Mouse (Mus musculus): ENCODE measurements around the gene 4933411K16Rik.

The 4933411K16Rik gene

DNA sequence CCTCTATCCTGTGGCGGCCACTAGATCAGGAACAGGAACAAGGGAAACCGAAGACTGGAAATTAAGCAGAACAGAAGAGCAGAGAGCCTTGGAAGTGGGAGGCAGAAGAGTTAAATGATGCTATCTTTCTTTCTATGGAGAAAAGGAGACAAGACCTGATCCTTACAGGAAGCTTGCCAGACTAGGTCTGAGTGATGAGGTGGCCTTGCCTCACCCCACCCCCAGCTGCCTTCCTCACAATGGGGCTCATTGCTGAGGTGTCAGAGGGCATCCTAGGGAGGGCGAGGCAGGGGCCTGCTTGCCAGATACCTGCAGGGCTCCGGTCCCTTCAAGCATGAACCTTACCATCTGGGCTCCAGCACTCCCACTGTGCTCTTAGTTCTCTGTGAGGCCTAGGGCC, at the start of gene 4933411K16Rik:
Gene 4933411K16Rik (plus strand): TSS at position 301 of the 400 bp plus-strand sequence.
- DNase-seq (ENCODE audit: low spot score): no peak

DNA sequence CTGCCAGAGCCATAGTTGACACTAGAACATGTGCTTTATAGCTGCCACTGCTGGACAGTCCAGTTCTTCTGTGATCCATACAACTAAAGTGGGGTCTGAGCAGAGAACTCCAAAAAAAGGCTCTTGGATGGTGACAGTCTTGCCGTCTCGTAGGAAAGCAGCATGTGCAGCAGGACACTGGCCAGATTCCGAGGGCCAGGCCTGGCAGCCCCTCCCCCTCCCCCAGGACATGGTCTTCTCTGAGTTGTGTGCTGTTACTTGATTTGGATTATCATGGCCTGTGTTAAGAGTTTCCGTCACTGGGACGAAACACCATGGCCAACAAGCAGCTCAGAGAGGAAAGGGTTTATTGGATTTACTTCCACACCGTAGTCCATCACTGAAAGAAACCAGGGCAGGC, 47.8 kb upstream of the 4933411K16Rik start:
- DNase-seq (ENCODE audit: low spot score): no peak

DNA sequence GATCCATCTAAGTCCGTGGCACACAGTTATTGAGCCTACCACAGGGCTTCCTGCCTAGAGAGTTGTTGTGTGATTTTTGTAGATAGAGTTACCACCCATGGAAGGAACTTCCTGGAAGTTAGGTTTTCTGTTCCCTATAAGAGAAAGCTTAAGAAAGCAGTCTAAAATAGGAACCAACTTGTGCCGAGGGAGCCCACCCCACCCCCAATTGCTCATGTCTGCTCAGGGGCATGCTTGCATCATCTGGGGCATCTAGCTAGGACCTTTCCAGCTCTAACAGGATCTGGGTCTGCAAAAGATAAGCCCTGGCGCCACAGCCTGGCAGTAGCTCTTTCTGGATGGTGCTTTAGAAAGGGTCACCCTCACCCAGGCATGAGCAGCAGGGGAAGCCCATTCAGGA, 46.4 kb upstream of the 4933411K16Rik start:
- DNase-seq (ENCODE audit: low spot score): no peak

DNA sequence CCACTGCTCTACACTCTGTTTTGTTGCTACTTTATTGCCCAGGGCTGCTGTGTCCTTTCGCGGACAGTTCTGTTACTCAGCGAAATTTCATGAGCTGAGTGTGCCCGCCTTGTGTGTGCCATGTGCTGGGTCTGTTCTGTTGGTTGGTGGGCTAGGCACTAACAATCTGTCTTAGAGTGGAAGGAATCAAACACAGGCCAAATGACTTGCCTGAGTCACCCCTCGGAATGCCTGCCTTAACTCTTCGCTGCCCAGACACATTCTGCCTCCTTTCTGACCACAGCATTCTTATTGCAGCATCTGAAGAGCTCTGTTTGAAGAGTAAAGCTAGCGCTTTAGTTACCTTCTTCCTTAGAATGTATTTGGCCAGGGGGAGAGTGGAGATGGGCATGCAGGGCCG, 45.5 kb upstream of the 4933411K16Rik start:
- no peak for DNase-seq (ENCODE audit: low spot score)

DNA sequence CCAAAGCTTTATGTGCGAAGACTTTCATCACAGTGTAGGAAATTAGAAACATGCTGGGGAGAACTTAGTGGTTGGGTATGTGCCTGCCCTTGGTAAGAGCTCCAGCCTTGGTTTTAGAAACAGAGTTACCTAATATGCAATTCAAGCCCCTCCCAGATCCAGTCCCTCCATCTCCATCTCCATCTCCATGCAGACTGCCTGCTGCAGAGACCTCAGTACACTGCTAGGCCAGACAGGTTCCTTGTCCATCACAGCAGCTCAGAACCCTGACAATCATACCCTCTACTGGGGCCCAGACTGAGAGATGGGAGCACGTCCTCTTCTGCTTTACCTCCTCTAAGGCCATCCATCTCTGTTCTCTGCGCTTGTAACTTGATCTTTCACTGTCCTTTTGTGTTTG, 43.5 kb upstream of the 4933411K16Rik start:
- DNase-seq (ENCODE audit: low spot score): no peak

DNA sequence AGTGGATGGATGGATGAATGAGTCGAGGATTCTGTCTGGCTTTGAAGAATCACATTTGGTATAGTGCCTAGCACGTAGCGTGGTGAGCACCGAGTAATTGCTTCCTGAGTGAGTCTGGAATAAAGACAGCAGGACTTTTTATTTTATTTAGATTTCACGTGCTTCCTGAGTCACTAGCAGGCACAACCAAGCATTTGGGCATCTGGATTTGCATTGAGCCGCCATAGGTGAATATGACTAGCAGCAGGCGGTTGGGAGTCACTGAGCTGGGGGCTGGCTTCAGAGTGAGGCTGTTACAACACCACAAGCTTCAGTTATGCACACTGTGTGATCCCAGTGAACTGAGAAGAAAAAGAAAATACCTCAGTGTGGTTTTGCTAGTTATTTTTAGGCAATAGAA, 43.0 kb upstream of the 4933411K16Rik start:
- no peak for DNase-seq (ENCODE audit: low spot score)

DNA sequence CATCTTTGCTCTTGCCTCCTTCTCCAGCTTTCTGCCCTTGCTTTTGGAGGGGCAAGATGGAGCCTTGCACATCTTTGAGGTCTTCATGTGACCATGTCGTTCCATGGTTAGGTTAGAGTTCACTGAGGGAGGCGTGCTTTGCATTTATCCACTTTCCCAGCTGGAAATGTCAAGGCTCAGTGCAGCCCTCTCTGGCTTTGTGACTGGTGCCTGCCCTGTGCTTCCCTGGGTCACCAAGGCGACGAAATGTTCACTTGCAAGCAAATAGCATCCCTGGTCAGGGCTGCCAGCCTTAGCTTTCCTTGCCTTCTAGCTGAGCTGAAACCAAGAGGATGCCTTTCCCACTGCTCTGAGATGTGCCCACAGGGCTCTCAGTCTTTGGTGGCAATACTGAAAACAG, 41.6 kb upstream of the 4933411K16Rik start:
- DNase-seq (ENCODE audit: low spot score): no peak

DNA sequence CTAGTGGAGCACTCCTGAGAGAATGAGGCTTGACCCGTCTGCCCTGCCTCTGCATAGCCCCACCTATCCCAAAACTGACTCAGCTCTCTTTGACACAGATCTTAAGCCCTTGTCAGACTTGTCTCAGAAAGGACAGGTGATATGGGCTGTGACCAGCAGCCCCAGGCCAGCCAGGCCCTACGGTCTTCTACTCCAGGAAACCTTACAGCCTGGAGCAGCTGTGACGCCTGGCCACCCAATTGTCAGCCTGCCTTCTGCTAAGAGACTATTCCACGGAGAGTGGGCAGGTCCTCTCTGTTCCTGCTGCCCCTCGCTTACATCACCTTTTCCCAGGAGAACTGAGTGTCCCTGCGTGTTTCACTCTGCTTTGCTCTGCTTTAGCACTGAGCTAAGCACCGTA, 40.9 kb upstream of the 4933411K16Rik start:
- no peak for DNase-seq (ENCODE audit: low spot score)

DNA sequence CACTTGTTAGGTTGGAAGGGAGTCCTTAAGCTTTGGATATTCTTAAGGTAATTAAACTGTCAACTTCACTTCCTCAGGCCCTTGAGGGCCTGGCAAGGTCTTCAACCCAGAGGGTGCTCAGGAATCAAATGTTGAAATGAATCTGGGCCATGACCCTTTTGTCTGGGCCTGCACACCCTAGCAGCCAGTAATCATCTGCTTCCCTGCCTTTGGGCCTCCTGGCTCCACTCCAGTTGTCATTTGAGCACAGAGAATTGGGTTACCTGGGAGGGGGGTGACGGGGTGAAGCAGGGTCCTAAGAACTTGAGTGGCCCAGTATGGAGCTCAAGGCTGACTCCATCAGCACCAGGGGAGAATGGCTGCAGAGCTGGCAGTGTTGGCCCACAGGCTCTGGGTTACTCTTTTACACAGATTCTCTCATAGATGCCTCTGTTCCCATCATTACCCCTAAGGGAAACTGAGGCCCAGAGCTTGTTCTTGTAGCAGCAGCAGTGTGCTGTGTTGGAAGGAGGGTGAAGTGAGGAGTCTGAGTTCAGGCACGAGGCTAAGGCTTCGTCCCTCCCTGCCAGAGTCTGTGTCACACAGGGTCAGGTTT, 37.7 kb upstream of the 4933411K16Rik start:
- no peak for DNase-seq (ENCODE audit: low spot score)

DNA sequence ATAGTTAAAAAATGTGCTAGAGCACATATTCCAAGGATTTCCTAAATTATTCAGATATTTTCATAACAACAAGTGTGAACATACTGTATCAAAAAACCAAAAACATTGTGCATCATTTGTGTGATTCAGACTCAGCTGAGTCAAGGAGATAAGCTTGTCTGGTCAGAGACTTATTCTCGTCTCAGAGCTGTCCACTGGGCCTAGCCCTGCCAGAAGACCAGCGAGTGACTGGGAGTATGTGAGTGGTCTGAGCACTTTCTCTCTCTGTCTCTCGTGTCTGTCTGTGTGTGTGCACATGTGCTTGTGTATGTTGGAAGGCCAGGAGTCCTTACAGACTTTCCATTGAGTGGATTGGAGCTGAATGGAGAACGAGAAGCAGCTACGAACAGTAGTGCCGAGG, 37.0 kb upstream of the 4933411K16Rik start:
- DNase-seq (ENCODE audit: low spot score): no peak

DNA sequence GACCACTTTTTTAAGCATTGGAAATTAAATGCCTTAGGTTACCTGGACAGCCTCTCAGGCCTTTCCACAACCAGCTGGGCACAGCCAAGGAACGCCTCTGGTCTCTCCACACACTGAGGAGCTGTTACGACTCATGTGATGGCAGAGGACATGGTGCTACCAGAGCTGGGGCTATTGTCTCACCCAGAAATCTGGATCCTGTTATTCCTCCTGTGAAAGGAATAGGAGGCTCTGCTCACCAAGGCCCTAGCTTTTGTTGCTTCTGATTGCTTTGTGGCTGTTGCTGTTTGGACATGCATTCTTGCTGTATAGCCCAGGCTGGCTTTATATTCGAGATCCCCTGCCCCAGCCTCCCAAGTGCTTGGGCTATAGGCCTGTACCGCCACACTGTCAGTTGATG, 35.8 kb upstream of the 4933411K16Rik start:
- DNase-seq (ENCODE audit: low spot score): no peak

DNA sequence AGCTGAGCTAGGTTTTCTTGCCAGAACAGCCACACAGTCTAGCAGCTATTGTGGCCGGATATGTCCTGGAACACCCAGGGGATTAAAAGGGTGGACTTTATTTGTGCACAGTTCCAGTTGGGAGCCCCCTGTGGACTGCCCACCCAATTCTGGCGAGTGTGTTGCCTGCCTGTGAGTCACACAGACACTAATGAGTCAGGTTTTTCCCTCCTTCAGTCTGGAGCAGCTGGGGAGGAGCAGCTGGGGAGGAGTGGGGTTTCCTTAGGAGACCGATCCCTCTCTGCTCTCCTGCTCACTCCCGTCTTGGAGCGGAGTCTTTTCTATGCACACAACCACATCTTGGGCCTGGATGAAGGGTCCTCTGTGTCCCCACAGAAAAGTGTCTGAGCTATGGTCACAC, 35.2 kb upstream of the 4933411K16Rik start:
- no peak for DNase-seq (ENCODE audit: low spot score)

DNA sequence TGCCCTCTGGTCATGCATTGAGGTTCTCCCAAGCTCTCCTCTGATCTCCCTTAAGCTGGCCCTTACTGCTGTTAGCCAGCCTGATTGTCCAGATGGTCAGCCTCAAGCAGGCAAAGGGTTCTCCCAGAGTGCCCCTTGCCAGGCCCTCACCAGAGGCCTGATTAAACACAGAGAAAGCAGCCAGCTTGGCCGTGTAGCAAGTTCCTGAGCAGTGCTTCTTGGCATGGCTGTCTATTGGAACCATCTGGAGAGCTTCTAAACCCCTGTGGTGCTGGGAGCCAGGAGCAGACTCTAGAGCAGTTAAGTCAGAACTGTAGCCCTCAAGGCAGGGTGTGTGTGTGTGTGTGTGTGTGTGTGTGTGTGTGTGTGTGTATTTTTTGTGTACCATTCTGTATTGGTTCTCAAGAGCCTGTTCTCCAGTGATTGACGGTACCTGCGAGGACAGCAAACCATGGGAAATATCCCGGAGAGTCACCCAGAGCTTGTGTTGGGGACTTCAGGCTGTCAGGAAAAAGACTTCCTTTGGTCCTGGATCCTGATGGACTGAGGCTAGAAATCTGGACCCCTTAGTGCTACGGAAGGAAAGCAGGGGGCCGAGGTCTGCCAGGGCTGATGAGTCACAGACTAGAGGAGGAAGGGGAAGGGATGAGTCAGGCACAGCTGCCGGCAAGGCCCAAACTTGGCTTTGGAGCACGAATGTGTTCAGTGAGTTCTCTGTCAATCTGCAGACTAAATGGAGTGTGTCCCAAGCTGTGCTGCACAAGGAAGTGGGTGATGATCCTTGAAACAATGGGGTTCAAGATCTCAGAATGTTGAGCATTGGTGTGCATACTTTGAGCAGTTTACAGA, 34.4 kb upstream of the 4933411K16Rik start:
- DNase-seq (ENCODE audit: low spot score): no peak

DNA sequence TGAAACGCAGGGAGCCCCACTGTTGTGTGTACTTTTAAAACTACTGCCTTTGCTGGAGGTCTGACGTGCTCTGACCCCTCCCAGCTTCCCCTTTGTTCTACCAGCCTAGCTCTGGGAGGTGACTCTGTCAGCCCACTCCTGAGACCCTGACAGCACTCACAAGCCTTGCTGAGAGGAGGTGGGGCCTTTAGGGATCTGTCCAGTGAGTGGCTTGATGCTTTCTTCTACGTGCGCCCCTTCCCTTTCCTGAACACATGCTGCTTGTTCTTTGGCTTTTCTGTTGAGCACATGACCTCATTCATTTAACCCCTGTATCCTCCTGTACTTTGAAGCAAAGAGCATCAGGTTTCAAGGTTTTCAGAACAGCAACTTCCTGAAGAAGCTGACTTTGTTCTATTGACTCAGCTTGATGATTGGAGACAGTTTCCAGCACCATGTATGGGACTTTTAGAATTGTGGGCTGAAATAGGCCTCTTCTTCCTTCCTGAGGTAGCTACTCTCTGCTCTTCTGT, 33.0 kb upstream of the 4933411K16Rik start:
- DNase-seq (ENCODE audit: low spot score): peak; percentile 59

DNA sequence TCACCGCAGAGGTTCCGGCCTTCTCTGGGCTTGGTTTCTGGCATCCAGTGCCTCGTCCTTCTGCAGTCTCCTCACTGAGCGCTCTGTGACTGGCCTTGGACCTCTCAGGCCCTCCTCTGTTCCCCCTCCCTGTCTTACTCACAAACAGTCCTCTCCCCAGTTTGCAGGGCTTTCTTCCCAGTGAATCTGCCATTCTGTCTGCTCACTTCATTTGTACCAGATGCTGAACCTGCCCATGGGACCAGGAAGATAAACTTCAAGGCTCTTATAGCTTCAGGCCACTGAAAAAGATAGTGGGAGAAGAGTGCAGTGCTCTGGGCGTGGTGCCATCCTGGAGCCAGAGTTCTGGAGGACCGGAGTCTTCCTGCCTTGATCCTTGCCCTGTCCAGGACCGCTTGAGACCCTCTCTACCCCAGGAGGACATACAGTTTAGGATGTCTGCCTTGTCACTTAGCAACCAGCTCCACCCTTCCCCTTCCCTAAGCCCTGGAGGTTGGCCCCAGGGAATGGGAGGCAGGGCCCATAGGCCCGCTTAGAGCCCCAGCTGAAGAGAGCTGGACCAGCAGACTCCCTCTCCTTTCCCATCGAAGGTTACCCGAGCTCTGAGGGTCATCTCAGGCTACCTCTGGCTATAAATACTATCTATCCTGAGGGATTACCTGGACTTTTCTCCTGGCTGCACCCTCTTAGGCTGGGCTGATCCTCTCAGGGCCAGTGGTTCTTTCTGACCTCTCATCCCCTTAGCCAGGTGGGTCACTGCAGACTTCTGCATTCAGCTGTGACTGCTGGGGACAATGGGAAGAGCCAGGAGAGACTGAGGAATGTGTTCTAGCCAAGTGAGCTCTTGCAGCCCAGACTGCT, 30.1 kb upstream of the 4933411K16Rik start:
- no peak for DNase-seq (ENCODE audit: low spot score)

DNA sequence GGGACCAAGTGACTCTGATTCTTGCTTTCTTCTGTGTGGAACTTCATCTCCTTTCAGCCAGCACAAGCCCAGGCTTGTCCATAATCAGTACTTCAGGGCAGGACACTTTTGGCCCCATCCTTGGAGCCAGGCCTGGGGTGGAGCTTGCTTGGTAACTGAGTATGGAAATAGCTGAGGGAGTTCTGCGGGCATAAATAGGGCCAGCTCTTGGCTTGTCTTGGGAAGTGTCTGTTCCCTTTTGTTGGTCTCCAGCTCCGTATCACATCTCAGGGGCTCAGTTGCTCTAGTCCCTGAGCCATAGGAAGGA, 29.6 kb upstream of the 4933411K16Rik start:
- DNase-seq (ENCODE audit: low spot score): no peak

DNA sequence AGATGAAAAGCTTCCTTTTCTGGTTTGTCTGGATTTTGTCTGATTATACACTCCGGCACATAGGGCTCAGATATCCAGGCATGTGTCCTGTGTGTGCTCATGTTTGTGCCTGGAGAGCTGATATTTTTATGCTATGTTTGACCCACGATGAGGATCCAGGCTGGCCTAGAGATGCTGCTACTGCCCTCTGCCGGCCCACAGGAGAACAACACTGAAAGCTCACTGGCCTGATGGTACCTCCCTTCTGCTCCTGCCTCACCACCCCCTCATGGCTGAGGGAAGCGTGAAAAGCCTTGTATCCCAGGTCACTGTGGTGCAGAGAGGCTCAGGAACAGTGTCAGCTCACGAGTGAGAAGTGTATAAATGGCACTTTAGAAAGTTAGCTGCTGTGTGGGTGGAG, 25.9 kb upstream of the 4933411K16Rik start:
- peak; percentile 86 for DNase-seq (ENCODE audit: low spot score)

DNA sequence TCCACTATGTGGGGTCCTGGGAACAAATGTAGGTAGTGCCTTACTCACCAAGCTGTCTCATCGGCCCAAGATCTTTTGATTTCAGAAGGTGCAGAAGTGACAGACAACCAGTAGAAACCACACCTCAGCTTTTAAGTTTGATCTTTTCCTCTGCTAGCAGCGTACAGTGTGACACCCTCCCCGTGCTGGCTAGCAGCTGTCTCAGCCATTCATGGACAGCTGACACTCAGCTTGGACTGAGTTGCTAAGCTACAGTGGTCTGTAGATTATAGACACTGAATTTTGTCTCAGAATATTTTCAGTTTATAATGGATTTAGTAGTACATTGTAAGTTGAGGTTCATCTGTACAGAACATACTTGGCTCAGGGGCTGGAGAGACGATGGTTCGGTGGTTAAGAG, 20.9 kb upstream of the 4933411K16Rik start:
- DNase-seq (ENCODE audit: low spot score): no peak

DNA sequence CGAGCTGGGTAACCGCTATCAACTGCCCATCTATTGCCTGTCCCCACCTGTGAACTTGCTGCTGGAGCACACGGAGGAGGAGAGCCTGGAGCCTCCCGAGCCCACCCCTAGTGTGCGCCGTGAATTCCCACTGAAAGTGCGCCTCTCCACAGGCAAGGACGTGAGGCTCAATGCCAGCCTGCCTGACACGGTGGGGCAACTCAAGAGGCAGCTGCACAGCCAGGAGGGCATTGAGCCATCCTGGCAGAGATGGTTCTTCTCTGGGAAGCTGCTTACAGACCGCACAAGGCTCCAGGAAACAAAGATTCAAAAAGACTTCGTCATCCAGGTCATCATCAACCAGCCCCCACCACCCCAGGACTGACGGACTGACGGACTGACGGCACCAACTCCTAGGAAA, 18.4 kb upstream of the 4933411K16Rik start:
- no peak for DNase-seq (ENCODE audit: low spot score)

DNA sequence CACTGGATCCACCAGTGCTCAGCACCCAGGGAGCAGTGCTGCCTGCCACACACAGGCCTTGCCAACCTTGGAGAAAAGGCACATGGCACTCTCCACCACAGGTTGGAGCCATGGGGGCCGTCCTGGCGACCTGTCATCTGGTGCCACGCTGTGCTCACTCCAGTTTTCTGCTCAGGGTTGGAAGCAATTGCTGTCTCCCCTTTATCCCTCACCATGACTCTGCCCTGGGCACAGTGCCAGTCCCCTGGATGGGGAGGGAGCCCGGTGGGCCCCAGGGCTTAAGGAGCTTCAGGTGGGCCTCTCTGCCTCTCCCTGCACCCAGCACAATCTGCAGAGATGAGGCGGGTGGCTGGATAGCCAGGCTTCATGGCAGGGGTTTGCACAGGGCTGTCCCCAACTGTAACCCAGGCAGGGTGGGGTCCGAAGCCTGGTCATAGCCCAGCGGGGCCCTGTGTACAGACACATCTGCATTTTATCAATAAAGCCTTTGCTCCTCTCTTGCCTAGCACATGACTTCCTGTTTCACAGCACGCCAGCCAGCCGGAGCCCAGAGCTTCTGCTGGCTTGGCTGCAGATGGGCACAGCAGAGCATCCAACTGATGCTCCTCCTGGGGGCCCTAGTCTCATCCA, 17.8 kb upstream of the 4933411K16Rik start:
- no peak for DNase-seq (ENCODE audit: low spot score)

DNA sequence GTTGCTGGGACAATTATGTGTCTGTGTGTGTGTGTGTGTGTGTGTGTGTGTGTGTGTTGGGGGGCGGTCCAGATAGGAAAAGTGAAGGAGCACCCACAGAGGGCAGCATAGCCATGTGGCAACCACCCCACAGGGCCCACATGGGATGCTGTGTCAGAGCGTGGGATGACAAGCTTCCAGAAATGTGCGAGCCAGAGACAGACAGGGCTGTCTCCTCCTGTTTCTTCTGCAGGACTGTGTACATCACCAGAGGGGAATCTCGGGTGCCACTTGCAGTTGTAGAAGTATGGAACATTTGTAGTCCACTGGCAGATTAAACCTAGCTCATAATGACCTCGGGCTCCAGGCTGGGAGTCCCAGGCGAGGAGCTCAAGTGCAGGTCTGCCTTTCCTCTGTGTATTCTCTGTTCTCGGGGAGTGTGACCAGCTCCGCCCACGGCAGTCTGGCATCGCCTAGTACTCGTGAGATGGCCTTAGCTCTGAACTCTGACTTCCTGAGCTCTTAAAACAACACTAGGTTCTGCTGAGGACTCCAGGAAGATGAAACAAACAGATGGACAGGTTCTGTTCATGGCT, 17.1 kb upstream of the 4933411K16Rik start:
- DNase-seq (ENCODE audit: low spot score): no peak
